24 mouse cellular contexts compared by ENCODE assay signal in genomic region chr11:35566686-35567085, GRCm38 (mm10).
"Had no signal": no experiment of that assay in that cellular context is flagged by ENCODE, and none has a peak within 500 bp of the region (broad histone marks: within the 10 kb centered on the region; RNA-seq: fewer than 3 reads in every experiment).

No protein-coding gene starts in this region.

- H3K9ac ChIP-seq: heart, embryonic 12.5 days; hindbrain, embryonic 12.5 days; hindbrain, embryonic 14.5 days; intestine, embryonic 15.5 days; limb, embryonic 13.5 days; limb, embryonic 15.5 days had no signal

- H3K4me2 ChIP-seq: heart, embryonic 12.5 days; hindbrain, embryonic 12.5 days; hindbrain, embryonic 14.5 days; intestine, embryonic 15.5 days; limb, embryonic 13.5 days; limb, embryonic 15.5 days had no signal

- H3K4me3 ChIP-seq: gastrocnemius, adult 2 months; heart, embryonic 10.5 days; heart, embryonic 12.5 days; hindbrain, embryonic 10.5 days; hindbrain, embryonic 12.5 days; intestine, embryonic 15.5 days; layer of hippocampus, adult 2 months; left cerebral cortex, adult 2 months; limb, embryonic 13.5 days; limb, embryonic 15.5 days had no signal

- H3K27me3 ChIP-seq: heart, embryonic 12.5 days; intestine, embryonic 15.5 days; limb, embryonic 13.5 days; limb, embryonic 15.5 days had no signal

- H3K36me3 ChIP-seq: heart, embryonic 10.5 days; heart, embryonic 12.5 days; intestine, embryonic 15.5 days; limb, embryonic 15.5 days had no signal

- DNase-seq: gastrocnemius, adult 2 months; gastrocnemius, postnatal 10 days; gastrocnemius, postnatal 25 days; heart, adult 18-20 months; heart, postnatal 10 days; heart, postnatal 4 days; kidney, adult 18-20 months; kidney, adult 8-10 months; kidney, postnatal 10 days; kidney, postnatal 25 days; kidney, postnatal 4 days had no signal

- H3K27ac ChIP-seq: gastrocnemius, adult 2 months; heart, embryonic 10.5 days; hindbrain, embryonic 10.5 days; hindbrain, embryonic 12.5 days; hindbrain, embryonic 14.5 days; intestine, embryonic 15.5 days; layer of hippocampus, adult 2 months; left cerebral cortex, adult 2 months; limb, embryonic 13.5 days; limb, embryonic 15.5 days had no signal

- H3K9me3 ChIP-seq: heart, embryonic 10.5 days; heart, embryonic 12.5 days; hindbrain, embryonic 10.5 days; hindbrain, embryonic 12.5 days; intestine, embryonic 15.5 days; limb, embryonic 13.5 days; limb, embryonic 15.5 days had no signal

- H3K4me1 ChIP-seq: intestine, embryonic 15.5 days had no signal

- ATAC-seq: hindbrain, embryonic 16.5 days; inflammation-experienced regulatory T-cells, adult 6 months; intestine, embryonic 15.5 days; intestine, postnatal 0 days had no signal
